Mouse (Mus musculus) urinary bladder, postnatal 10 days (tissue): ENCODE data around the gene Hipk1.
"Not testable (repeated sequence)": the region's sequence is repeated elsewhere in the genome, so short reads cannot be mapped to it uniquely, and the experiment has no call there.

Experiments used
- DNase-seq: peaks from one replicate; pipeline ENCODE4 v3.0.0; 2022; ENCODE audit warnings: low spot score

Gene Hipk1

GRCm38 (mm10) chr3:103792566-103792965 lies 1.2 kb upstream of the Hipk1 start:
- no peak for DNase-seq

- not testable (repeated sequence) for DNase-seq
Measured at GRCm38 (mm10) chr3:103792111-103792406, 696 bp upstream of the Hipk1 start.

GRCm38 (mm10) chr3:103790346-103791145 lies 817 bp downstream of the Hipk1 start:
- no peak for DNase-seq

GRCm38 (mm10) chr3:103789891-103790345 lies 1.4 kb downstream of the Hipk1 start:
- DNase-seq = no peak

GRCm38 (mm10) chr3:103789096-103789495 lies 2.3 kb downstream of the Hipk1 start:
- DNase-seq = no peak

- DNase-seq = no peak
Measured at GRCm38 (mm10) chr3:103787225-103787624, 4.1 kb downstream of the Hipk1 start.

GRCm38 (mm10) chr3:103782844-103783609 lies 8.3 kb downstream of the Hipk1 start:
- no peak for DNase-seq

GRCm38 (mm10) chr3:103780777-103781176 lies 10.6 kb downstream of the Hipk1 start:
- DNase-seq = no peak

GRCm38 (mm10) chr3:103780271-103780670 lies 11.1 kb downstream of the Hipk1 start:
- no peak for DNase-seq

GRCm38 (mm10) chr3:103779183-103779582 lies 12.2 kb downstream of the Hipk1 start:
- no peak for DNase-seq

- no peak for DNase-seq
Measured at GRCm38 (mm10) chr3:103778660-103779059, 12.7 kb downstream of the Hipk1 start.

- DNase-seq = no peak
Measured at GRCm38 (mm10) chr3:103777940-103778339, 13.4 kb downstream of the Hipk1 start.

- DNase-seq = no peak
Measured at GRCm38 (mm10) chr3:103774009-103774408, 17.4 kb downstream of the Hipk1 start.

GRCm38 (mm10) chr3:103773508-103773907 lies 17.9 kb downstream of the Hipk1 start:
- DNase-seq = no peak

GRCm38 (mm10) chr3:103772846-103773245 lies 18.5 kb downstream of the Hipk1 start:
- DNase-seq = no peak

- no peak for DNase-seq
Measured at GRCm38 (mm10) chr3:103771531-103772130, 19.7 kb downstream of the Hipk1 start.

- DNase-seq = no peak
Measured at GRCm38 (mm10) chr3:103766789-103767188, 24.6 kb downstream of the Hipk1 start.

GRCm38 (mm10) chr3:103759261-103759970 lies 31.9 kb downstream of the Hipk1 start:
- no peak for DNase-seq

GRCm38 (mm10) chr3:103758456-103758855 lies 32.9 kb downstream of the Hipk1 start:
- no peak for DNase-seq

- no peak for DNase-seq
Measured at GRCm38 (mm10) chr3:103756920-103757319, 34.4 kb downstream of the Hipk1 start.

- DNase-seq = no peak
Measured at GRCm38 (mm10) chr3:103755351-103755750, 36.0 kb downstream of the Hipk1 start.

GRCm38 (mm10) chr3:103751558-103751957 lies 39.8 kb downstream of the Hipk1 start:
- no peak for DNase-seq
